Mouse (Mus musculus): ENCODE data around the gene Nit1. TPM values are rescaled to one million over a fixed set of nuclear protein-coding genes. Genes with fewer than 3 reads are reported as not detected.

The Nit1 gene
- polyA plus RNA-seq, 1 experiment from 2014 or later, result 33.1 TPM

DNA sequence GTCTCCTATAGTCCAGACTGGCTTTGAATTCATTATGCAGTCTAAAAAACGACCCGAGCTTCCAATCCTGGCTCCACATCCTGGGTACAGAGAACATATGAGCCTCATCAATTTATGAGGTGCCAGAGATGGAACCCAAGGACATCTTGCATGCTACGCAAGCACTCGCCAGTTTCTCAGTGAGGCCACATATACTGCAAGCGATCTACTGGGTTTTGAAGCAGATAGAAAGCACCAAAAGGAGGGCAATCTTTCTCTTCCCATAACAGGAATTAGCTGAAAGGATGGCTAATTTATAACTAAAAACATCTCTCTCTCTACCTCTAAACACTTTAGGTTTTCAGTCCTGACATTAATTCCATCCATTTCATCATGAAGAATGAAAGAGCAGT, 51.5 kb downstream of the Nit1 start:
- Histone ChIP-seq H3K4me3 (replicated peaks) (peak overlapping the region; percentile 78), H3K27me3 (peaks cover 36% of the 10 kb centered on the region), H3K9ac (peak overlapping the region; percentile 77), H3K36me3 (replicated peaks) (peaks cover 12% of the 10 kb centered on the region), H3K4me1 (replicated peaks) (peaks cover 32% of the 10 kb centered on the region), H3K27ac (replicated peaks) (peak overlapping the region; percentile 87), H3K4me2 (peak overlapping the region; percentile 69), H3K9me3 (replicated peaks) (no peaks in the 10 kb centered on the region)
- WGBS (ENCODE audit: insufficient replicate concordance), result 37% methylated on average over 5 of the region's 5 CpGs
- no peak for ATAC-seq (ENCODE audit: insufficient read depth)

DNA sequence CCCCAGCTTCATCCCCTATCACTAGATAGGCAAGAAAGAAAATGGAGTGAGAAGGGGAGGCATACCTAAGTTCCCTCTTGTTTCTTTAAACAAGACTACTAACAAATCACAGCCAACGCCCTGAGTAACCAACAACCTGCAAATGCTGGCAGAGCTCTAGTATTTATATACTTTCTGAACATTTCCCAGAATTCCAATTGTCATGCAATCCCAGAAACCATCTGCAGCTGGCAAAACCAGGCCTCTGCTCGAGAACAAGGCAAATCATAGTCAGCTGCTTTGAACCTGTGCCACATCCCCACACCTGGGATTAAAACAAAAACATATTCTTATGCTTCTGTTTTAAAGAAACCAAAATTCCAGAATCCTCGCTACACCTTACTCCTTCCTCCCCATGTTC, 52.1 kb downstream of the Nit1 start:
- WGBS (ENCODE audit: insufficient replicate concordance), result 79% methylated on average over 3 of the region's 3 CpGs
- Histone ChIP-seq H3K4me3 (replicated peaks) (peak overlapping the region; percentile 78), H3K9me3 (replicated peaks) (no peaks in the 10 kb centered on the region), H3K9ac (no peak overlapping the region), H3K27ac (replicated peaks) (no peak overlapping the region), H3K4me2 (peak overlapping the region; percentile 69), H3K27me3 (peaks cover 31% of the 10 kb centered on the region), H3K36me3 (replicated peaks) (peaks cover 16% of the 10 kb centered on the region), H3K4me1 (replicated peaks) (peaks cover 37% of the 10 kb centered on the region)
- ATAC-seq (ENCODE audit: insufficient read depth), result no peak

- Histone ChIP-seq H3K4me1 (replicated peaks) (peaks cover 71% of the 10 kb centered on the region), H3K27me3 (no peaks in the 10 kb centered on the region), H3K4me3 (replicated peaks) (peak overlapping the region; percentile 83), H3K27ac (replicated peaks) (peak overlapping the region; percentile 56), H3K36me3 (replicated peaks) (peaks cover 49% of the 10 kb centered on the region), H3K9ac (no peak overlapping the region), H3K9me3 (replicated peaks) (no peaks in the 10 kb centered on the region), H3K4me2 (peak overlapping the region; percentile 77)
- ATAC-seq (ENCODE audit: insufficient read depth), result no peak
- WGBS (ENCODE audit: insufficient replicate concordance), result 60% methylated on average over 4 of the region's 4 CpGs
These were observed 57.1 kb downstream of the Nit1 start for GRCm38 (mm10) chr1:171288328-171288727.

Other genes with a start within 250 kb of the Nit1 start
- 1.7 and 2.6 TPM in 2 replicates for gene Cfap126, start 231.7 kb downstream of the Nit1 start, polyA plus RNA-seq (2015; fragmentation: Nextera tagmentation; extraction: Ambion mirVana)
- 149 and 158 TPM in 2 replicates for gene Sdhc, start 195.0 kb downstream of the Nit1 start, polyA plus RNA-seq (2015; fragmentation: Nextera tagmentation; extraction: Ambion mirVana)
- not detected in 2 replicates for gene Mpz, start 194.9 kb downstream of the Nit1 start, polyA plus RNA-seq (2015; fragmentation: Nextera tagmentation; extraction: Ambion mirVana)
- 1.7 and 2.1 TPM in 2 replicates for gene Pcp4l1, start 149.4 kb downstream of the Nit1 start, polyA plus RNA-seq (2015; fragmentation: Nextera tagmentation; extraction: Ambion mirVana)
- 1.1 and 1.5 TPM in 2 replicates for gene Nr1i3, start 131.7 kb downstream of the Nit1 start, polyA plus RNA-seq (2015; fragmentation: Nextera tagmentation; extraction: Ambion mirVana)
- gene Tomm40l, start 123.1 kb downstream of the Nit1 start, polyA plus RNA-seq (2015; fragmentation: Nextera tagmentation; extraction: Ambion mirVana), result 15.8 and 16.2 TPM in 2 replicates
- gene Apoa2, start 120.6 kb downstream of the Nit1 start, polyA plus RNA-seq (2015; fragmentation: Nextera tagmentation; extraction: Ambion mirVana), result 6,467 and 6,641 TPM in 2 replicates
- 115 and 118 TPM in 2 replicates for gene Fcer1g, start 111.3 kb downstream of the Nit1 start, polyA plus RNA-seq (2015; fragmentation: Nextera tagmentation; extraction: Ambion mirVana)
- gene Adamts4, start 95.2 kb downstream of the Nit1 start, polyA plus RNA-seq (2015; fragmentation: Nextera tagmentation; extraction: Ambion mirVana), result 0.58 and 0.60 TPM in 2 replicates
- gene Ndufs2, start 94.3 kb downstream of the Nit1 start, polyA plus RNA-seq (2015; fragmentation: Nextera tagmentation; extraction: Ambion mirVana), result 137 and 144 TPM in 2 replicates
- 21.9 and 23.5 TPM in 2 replicates for gene B4galt3, start 75.3 kb downstream of the Nit1 start, polyA plus RNA-seq (2015; fragmentation: Nextera tagmentation; extraction: Ambion mirVana)
- gene Ppox, start 64.5 kb downstream of the Nit1 start, polyA plus RNA-seq (2015; fragmentation: Nextera tagmentation; extraction: Ambion mirVana), result 214 and 226 TPM in 2 replicates
- 24.9 and 28.5 TPM in 2 replicates for gene Usp21, start 57.7 kb downstream of the Nit1 start, polyA plus RNA-seq (2015; fragmentation: Nextera tagmentation; extraction: Ambion mirVana)
- gene Ufc1, start 50.6 kb downstream of the Nit1 start, polyA plus RNA-seq (2015; fragmentation: Nextera tagmentation; extraction: Ambion mirVana), result 40.6 and 41.4 TPM in 2 replicates
- gene Dedd, start 16.5 kb downstream of the Nit1 start, polyA plus RNA-seq (2015; fragmentation: Nextera tagmentation; extraction: Ambion mirVana), result 18.6 and 20.1 TPM in 2 replicates
- 32.8 and 37.5 TPM in 2 replicates for gene Pfdn2, start within 50 bp of the Nit1 start, polyA plus RNA-seq (2015; fragmentation: Nextera tagmentation; extraction: Ambion mirVana)
- gene Klhdc9, start 15.2 kb upstream of the Nit1 start, polyA plus RNA-seq (2015; fragmentation: Nextera tagmentation; extraction: Ambion mirVana), result 0.21 and 0.33 TPM in 2 replicates
- 0.07 and 0.18 TPM in 2 replicates for gene Nectin4, start 24.5 kb upstream of the Nit1 start, polyA plus RNA-seq (2015; fragmentation: Nextera tagmentation; extraction: Ambion mirVana)
- 5.0 and 5.3 TPM in 2 replicates for gene Arhgap30, start 43.3 kb upstream of the Nit1 start, polyA plus RNA-seq (2015; fragmentation: Nextera tagmentation; extraction: Ambion mirVana)
- gene Usf1, start 65.7 kb upstream of the Nit1 start, polyA plus RNA-seq (2015; fragmentation: Nextera tagmentation; extraction: Ambion mirVana), result 18.6 and 21.3 TPM in 2 replicates
- 2.1 and 2.5 TPM in 2 replicates for gene Tstd1, start 73.2 kb upstream of the Nit1 start, polyA plus RNA-seq (2015; fragmentation: Nextera tagmentation; extraction: Ambion mirVana)
- gene F11r, start 91.9 kb upstream of the Nit1 start, polyA plus RNA-seq (2015; fragmentation: Nextera tagmentation; extraction: Ambion mirVana), result 29.7 and 32.8 TPM in 2 replicates
- gene Alyref2, start 157.8 kb upstream of the Nit1 start, polyA plus RNA-seq (2015; fragmentation: Nextera tagmentation; extraction: Ambion mirVana), result 3.3 and 3.5 TPM in 2 replicates
- not detected in 2 replicates for gene Itln1, start 189.6 kb upstream of the Nit1 start, polyA plus RNA-seq (2015; fragmentation: Nextera tagmentation; extraction: Ambion mirVana)
- 0.38 and 0.59 TPM in 2 replicates for gene Cd244a, start 213.5 kb upstream of the Nit1 start, polyA plus RNA-seq (2015; fragmentation: Nextera tagmentation; extraction: Ambion mirVana)

All from liver, embryonic 15.5 days (tissue).